Mouse (Mus musculus) lung, postnatal 4 days (tissue): ENCODE results near the gene Slc41a2.
"Not testable (repeated sequence)": the region's sequence is repeated elsewhere in the genome, so short reads cannot be mapped to it uniquely, and the experiment has no call there.

ENCODE experiments used
- DNase-seq, 2 experiments: peaks; one replicate each; pipeline ENCODE4 v3.0.0; 2021

Slc41a2 gene

GRCm38 (mm10) chr10:83337159-83337951, at the start of gene Slc41a2:
Slc41a2 (minus strand) TSS chr10:83337882.
- DNase-seq = peak; percentile 69 to 81

- no peak for DNase-seq
Observed at GRCm38 (mm10) chr10:83385330-83385910, 47.7 kb upstream of the Slc41a2 start.

- no peak for DNase-seq
Observed at GRCm38 (mm10) chr10:83384456-83385215, 47.0 kb upstream of the Slc41a2 start.

- DNase-seq = no peak
Observed at GRCm38 (mm10) chr10:83383863-83384262, 46.2 kb upstream of the Slc41a2 start.

GRCm38 (mm10) chr10:83382988-83383387, 45.3 kb upstream of the Slc41a2 start:
- no peak for DNase-seq

GRCm38 (mm10) chr10:83382528-83382927, 44.8 kb upstream of the Slc41a2 start:
- no peak for DNase-seq

- no peak for DNase-seq
Observed at GRCm38 (mm10) chr10:83380501-83380900, 42.8 kb upstream of the Slc41a2 start.

- peak; percentile 56 to 67 for DNase-seq
Observed at GRCm38 (mm10) chr10:83378083-83378833, 40.6 kb upstream of the Slc41a2 start.

GRCm38 (mm10) chr10:83376911-83377682, 39.4 kb upstream of the Slc41a2 start:
- DNase-seq = no peak

GRCm38 (mm10) chr10:83375458-83375857, 37.8 kb upstream of the Slc41a2 start:
- DNase-seq = not testable (repeated sequence)

- DNase-seq = no peak
Observed at GRCm38 (mm10) chr10:83374045-83374656, 36.5 kb upstream of the Slc41a2 start.

- no peak for DNase-seq
Observed at GRCm38 (mm10) chr10:83368918-83369317, 31.2 kb upstream of the Slc41a2 start.

GRCm38 (mm10) chr10:83363451-83363850, 25.8 kb upstream of the Slc41a2 start:
- no peak for DNase-seq

GRCm38 (mm10) chr10:83361643-83362382, 24.1 kb upstream of the Slc41a2 start:
- DNase-seq = peak in 1 of 2 experiments; percentile 33

- DNase-seq = no peak
Observed at GRCm38 (mm10) chr10:83360356-83360755, 22.7 kb upstream of the Slc41a2 start.

- peak; percentile 97 for DNase-seq
Observed at GRCm38 (mm10) chr10:83359956-83360355, 22.3 kb upstream of the Slc41a2 start, which contains the start of gene D10Wsu102e. D10Wsu102e (plus strand) TSS chr10:83360221.

GRCm38 (mm10) chr10:83359451-83359850, 21.8 kb upstream of the Slc41a2 start:
- no peak for DNase-seq

GRCm38 (mm10) chr10:83356416-83356815, 18.7 kb upstream of the Slc41a2 start:
- no peak for DNase-seq

GRCm38 (mm10) chr10:83354333-83354719, 16.6 kb upstream of the Slc41a2 start:
- no peak for DNase-seq

- peak; percentile 23 to 59 for DNase-seq
Observed at GRCm38 (mm10) chr10:83353680-83354332, 16.1 kb upstream of the Slc41a2 start.
